Mouse (Mus musculus) megakaryocyte, embryonic 14.5 days (primary cell): Measurements from ENCODE around the gene Opcml.

Experiments used
- FLI1 ChIP-seq: IDR thresholded peaks from 2 replicates; pipeline ENCODE4 v1.6.1; 2012; ENCODE audit warnings: low read length, inconsistent platforms, mixed read lengths
- GATA1 ChIP-seq: IDR thresholded peaks from 3 replicates; pipeline ENCODE4 v1.6.1; 2012; ENCODE audit warnings: mixed read lengths, low read length, inconsistent platforms, borderline replicate concordance

DNA sequence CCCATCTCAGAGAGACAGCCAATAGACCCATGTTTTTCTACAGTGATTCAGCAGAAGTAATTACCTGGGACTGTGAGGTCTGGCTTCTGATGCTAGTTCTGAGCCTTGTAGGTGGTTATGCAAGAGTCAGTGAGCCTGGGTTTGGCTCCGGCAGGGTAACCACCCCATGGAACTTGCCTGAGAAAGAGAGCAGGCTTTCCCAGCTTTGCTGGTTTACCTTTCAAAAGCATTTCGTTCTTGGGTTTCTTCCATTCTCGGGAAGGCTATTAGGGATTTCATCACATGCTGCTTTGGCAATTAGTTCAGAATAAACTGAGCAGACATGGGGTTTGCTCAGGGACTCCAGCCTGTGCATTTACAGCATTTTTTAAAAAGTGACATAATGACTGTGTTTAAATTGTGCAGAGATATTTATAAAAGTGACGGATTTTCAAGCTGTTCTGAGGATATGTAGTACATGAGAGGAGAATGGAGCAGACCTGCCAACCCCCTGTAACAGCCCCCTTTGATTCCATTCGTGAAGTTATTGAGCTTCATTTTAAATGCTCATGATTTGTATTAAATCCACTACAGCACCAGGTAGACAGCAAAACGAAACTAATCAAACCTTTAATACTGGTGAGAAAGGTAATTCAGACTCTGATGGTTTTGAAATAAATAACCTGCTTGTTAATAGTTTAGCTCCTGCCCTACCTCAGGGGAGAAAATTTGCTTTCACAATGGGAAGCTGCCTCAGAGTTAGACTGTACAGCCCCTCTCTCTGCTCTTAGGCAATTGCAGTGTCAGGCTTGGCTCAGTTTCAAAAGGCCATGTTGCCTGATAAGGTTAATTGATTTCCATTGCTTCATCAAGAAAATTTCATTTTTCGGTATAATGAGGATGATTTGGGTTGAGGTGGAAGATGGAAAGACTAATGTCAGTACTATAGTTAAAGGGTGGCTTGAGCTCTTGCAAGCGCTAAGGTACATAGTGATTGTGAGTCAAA lies 196.3 kb downstream of the Opcml start:
- no peak for TF ChIP-seq GATA1
- TF ChIP-seq FLI1, result no peak
